In the genomic region with DNA sequence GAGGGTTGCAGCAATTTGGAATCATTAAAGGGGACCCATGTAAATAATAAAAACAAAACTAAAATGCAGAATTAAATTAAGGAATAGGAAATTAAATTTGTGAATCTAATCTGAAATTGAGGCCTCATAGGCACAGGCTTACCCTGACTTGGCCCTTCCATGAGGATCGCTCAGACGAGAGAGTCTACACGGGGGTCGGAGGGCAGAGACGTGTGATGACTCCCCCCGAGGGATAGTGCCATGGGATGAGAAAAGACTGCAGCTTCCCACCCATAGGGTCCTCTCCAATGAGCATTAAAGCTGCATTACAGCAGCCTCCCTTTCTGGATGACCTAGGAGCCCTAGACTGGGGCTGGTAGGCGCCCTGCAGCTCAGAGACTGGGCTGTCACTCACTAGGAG, we compare ENCODE assay signal across 15 mouse cellular contexts.
DNase-seq lines count a peak whose midpoint lies in the region; ATAC-seq and TF ChIP-seq lines count a peak whose summit lies in the region.
"Had no signal": no experiment of that assay in that cellular context is flagged by ENCODE, and none has a peak within 500 bp of the region (broad histone marks: within the 10 kb centered on the region; RNA-seq: fewer than 3 reads in every experiment).

No protein-coding gene starts in this region.

- no peak for DNase-seq in kidney, postnatal 0 days (ENCODE audit: low spot score)
- DNase-seq in kidney, postnatal 14 days = no peak
- no peak for DNase-seq in forebrain, postnatal 0 days
- DNase-seq in midbrain, embryonic 14.5 days = no peak
- no peak for DNase-seq in lung, postnatal 36 days
- no peak for DNase-seq in thymus, postnatal 36 days
- DNase-seq in adrenal gland, adult 8-10 months = no peak
- DNase-seq: gastrocnemius, postnatal 10 days; heart, postnatal 36 days; kidney, adult 18-20 months; liver, embryonic 13.5 days; thymus, adult 18-20 months had no signal

- peaks cover 24% of the 10 kb centered on the region for H3K4me1 ChIP-seq in kidney, postnatal 0 days (replicated peaks; ENCODE audit: insufficient read depth, low read length)
- H3K4me1 ChIP-seq in embryonic facial prominence, embryonic 12.5 days = peaks cover 50% of the 10 kb centered on the region
- H3K4me1 ChIP-seq in forebrain, postnatal 0 days (ENCODE audit: insufficient read depth) = no peaks in the 10 kb centered on the region; the same call in 1 of the 2 replicates
- peaks cover 40% of the 10 kb centered on the region for H3K4me1 ChIP-seq in midbrain, embryonic 14.5 days (ENCODE audit: control insufficient read depth, insufficient read depth, low read length)

- no peak overlapping the region for H3K27ac ChIP-seq in kidney, postnatal 0 days
- H3K27ac ChIP-seq in embryonic facial prominence, embryonic 12.5 days = no peak overlapping the region
- H3K27ac ChIP-seq in forebrain, postnatal 0 days (ENCODE audit: low read depth, low read length) = no peak overlapping the region
- peak overlapping the region; percentile 66 for H3K27ac ChIP-seq in midbrain, embryonic 14.5 days (replicated peaks; ENCODE audit: low read depth, low read length)
- H3K27ac ChIP-seq: liver, embryonic 13.5 days had no signal

- no peak for TF ChIP-seq CTCF in kidney, postnatal 0 days (IDR thresholded peaks at IDR 0.05; ENCODE audit: low read depth)
- no peak for TF ChIP-seq CTCF in forebrain, postnatal 0 days (IDR thresholded peaks at IDR 0.05; ENCODE audit: low read depth)

- no peaks in the 10 kb centered on the region for H3K36me3 ChIP-seq in kidney, postnatal 0 days (ENCODE audit: insufficient read depth, low read length)
- no peaks in the 10 kb centered on the region for H3K36me3 ChIP-seq in embryonic facial prominence, embryonic 12.5 days
- no peaks in the 10 kb centered on the region for H3K36me3 ChIP-seq in forebrain, postnatal 0 days (ENCODE audit: insufficient read depth)
- H3K36me3 ChIP-seq in midbrain, embryonic 14.5 days (ENCODE audit: control insufficient read depth, insufficient read depth, low read length) = no peaks in the 10 kb centered on the region
- H3K36me3 ChIP-seq: liver, embryonic 13.5 days had no signal

- no peak overlapping the region for H3K9ac ChIP-seq in kidney, postnatal 0 days (ENCODE audit: low read depth, low read length)
- H3K9ac ChIP-seq in embryonic facial prominence, embryonic 12.5 days = no peak overlapping the region
- H3K9ac ChIP-seq in forebrain, postnatal 0 days = no peak overlapping the region
- H3K9ac ChIP-seq in midbrain, embryonic 14.5 days (replicated peaks; ENCODE audit: low read length) = no peak overlapping the region
- H3K9ac ChIP-seq: liver, embryonic 13.5 days had no signal

- ATAC-seq in kidney, postnatal 0 days (replicated peaks; ENCODE audit: low FRiP score, low read depth) = 0 out of 2 replicates have a peak, but pooled peaks have one; percentile 5
- ATAC-seq in embryonic facial prominence, embryonic 12.5 days (ENCODE audit: insufficient number of reproducible peaks, insufficient read depth, low FRiP score, low TSS enrichment) = 0 out of 2 replicates have a peak, but pooled peaks have one; percentile 22
- ATAC-seq in forebrain, postnatal 0 days = no peak
- peak; percentile 25; the same call in 1 of the 2 replicates for ATAC-seq in midbrain, embryonic 14.5 days (ENCODE audit: low FRiP score, low TSS enrichment)
- ATAC-seq: activated CD4-positive, CD25-positive, alpha-beta regulatory T cell, adult 4 months; lung, postnatal 0 days had no signal

- H3K4me2 ChIP-seq in kidney, postnatal 0 days (ENCODE audit: low read length) = no peak overlapping the region
- no peak overlapping the region for H3K4me2 ChIP-seq in embryonic facial prominence, embryonic 12.5 days (replicated peaks)
- peak overlapping the region; percentile 32; the same call in 1 of the 2 replicates for H3K4me2 ChIP-seq in forebrain, postnatal 0 days (ENCODE audit: low read depth)
- H3K4me2 ChIP-seq in midbrain, embryonic 14.5 days (ENCODE audit: low read length) = no peak overlapping the region
- H3K4me2 ChIP-seq: liver, embryonic 13.5 days had no signal

- no peaks in the 10 kb centered on the region for H3K9me3 ChIP-seq in kidney, postnatal 0 days (replicated peaks; ENCODE audit: low read length)
- no peaks in the 10 kb centered on the region for H3K9me3 ChIP-seq in embryonic facial prominence, embryonic 12.5 days
- H3K9me3 ChIP-seq in forebrain, postnatal 0 days (ENCODE audit: low read length) = no peaks in the 10 kb centered on the region
- H3K9me3 ChIP-seq in midbrain, embryonic 14.5 days (ENCODE audit: control insufficient read depth, low read length) = no peaks in the 10 kb centered on the region
- H3K9me3 ChIP-seq: liver, embryonic 13.5 days had no signal

- no peaks in the 10 kb centered on the region for H3K27me3 ChIP-seq in kidney, postnatal 0 days (ENCODE audit: insufficient read depth, low read length)
- H3K27me3 ChIP-seq in embryonic facial prominence, embryonic 12.5 days = 0 out of 2 replicates have a peak, but pooled peaks cover 3% of the 10 kb centered on the region
- no peaks in the 10 kb centered on the region for H3K27me3 ChIP-seq in forebrain, postnatal 0 days (ENCODE audit: insufficient read depth, low read length)
- H3K27me3 ChIP-seq in midbrain, embryonic 14.5 days (ENCODE audit: control insufficient read depth, insufficient read depth, low read length) = 0 out of 2 replicates have a peak, but pooled peaks cover 4% of the 10 kb centered on the region
- H3K27me3 ChIP-seq: liver, embryonic 13.5 days had no signal

- 82% methylated on average over 7 of the region's 7 CpGs for WGBS in kidney, postnatal 0 days
- WGBS in embryonic facial prominence, embryonic 12.5 days = 48% methylated on average over 7 of the region's 7 CpGs
- 72% methylated on average over 7 of the region's 7 CpGs for WGBS in forebrain, postnatal 0 days
- WGBS in midbrain, embryonic 14.5 days = 59% methylated on average over 7 of the region's 7 CpGs

- H3K4me3 ChIP-seq in kidney, postnatal 0 days (replicated peaks; ENCODE audit: low read depth, low read length) = no peak overlapping the region
- H3K4me3 ChIP-seq in embryonic facial prominence, embryonic 12.5 days = no peak overlapping the region
- no peak overlapping the region for H3K4me3 ChIP-seq in forebrain, postnatal 0 days (ENCODE audit: low read depth, low read length)
- H3K4me3 ChIP-seq in midbrain, embryonic 14.5 days (replicated peaks; ENCODE audit: low read depth, low read length) = no peak overlapping the region
- H3K4me3 ChIP-seq: liver, embryonic 13.5 days had no signal
